Mouse (Mus musculus): ENCODE results near the gene Col7a1. TPM values are rescaled to one million over a fixed set of nuclear protein-coding genes. Genes with fewer than 3 reads are reported as not detected.

The Col7a1 gene
- total RNA-seq (2023) = 1 to 10 TPM; 1.4 to 2.2 TPM

GRCm38 (mm10) chr9:108953081-108953636 is at the start of gene Col7a1:
TSS of gene Col7a1 (plus strand) at chr9:108953586.

GRCm38 (mm10) chr9:108914491-108914890 is 38.9 kb upstream of the Col7a1 start, which contains the start of gene Tmem89:
TSS of gene Tmem89 (plus strand) at chr9:108914619.

DNA sequence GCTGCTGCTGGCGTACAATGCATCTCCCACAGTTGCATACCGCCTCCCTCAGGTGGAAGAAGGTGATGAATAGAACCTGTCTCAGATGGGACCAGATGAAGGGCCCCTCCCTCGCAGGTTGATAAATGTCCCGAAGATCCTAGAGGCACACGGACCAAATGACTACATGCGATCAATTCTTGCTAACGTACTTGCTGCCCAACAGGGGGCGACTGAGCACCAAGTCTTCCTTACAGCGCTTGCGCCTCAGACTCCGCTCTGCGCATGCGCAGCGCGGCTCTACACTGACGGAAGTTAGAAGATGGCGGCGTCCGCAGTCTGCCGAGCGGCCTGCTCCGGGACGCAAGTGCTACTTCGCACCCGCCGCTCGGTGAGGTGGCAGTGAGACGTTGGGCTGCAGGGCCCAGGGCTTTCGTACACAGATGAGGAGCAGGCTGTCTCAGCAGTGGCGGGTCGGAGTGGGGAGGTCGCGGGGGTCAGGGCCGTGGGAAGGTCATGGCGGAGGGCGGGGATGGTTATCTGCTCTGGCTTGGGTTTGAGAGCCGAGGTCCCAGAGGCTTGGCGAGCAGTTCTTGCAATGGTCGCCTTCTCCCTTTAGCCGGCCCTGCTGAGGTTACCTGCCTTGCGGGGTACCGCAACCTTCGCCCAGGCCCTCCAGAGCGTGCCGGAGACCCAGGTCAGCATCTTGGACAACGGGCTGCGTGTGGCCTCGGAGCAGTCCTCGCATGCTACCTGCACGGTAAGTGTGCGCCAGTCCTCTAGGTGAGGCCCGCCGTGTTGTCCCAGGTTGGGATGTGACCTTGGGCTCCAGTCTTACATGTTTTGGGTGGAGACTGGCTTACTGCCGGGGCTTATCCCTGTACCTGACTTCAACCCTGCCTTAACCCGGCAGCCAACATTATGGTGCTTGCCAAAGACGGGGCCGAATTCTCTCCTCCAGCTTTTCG is 16.7 kb upstream of the Col7a1 start, which contains the start of gene Uqcrc1:
Gene Uqcrc1, plus strand, starts transcription at position 216 of the 947 bp plus-strand sequence.

DNA sequence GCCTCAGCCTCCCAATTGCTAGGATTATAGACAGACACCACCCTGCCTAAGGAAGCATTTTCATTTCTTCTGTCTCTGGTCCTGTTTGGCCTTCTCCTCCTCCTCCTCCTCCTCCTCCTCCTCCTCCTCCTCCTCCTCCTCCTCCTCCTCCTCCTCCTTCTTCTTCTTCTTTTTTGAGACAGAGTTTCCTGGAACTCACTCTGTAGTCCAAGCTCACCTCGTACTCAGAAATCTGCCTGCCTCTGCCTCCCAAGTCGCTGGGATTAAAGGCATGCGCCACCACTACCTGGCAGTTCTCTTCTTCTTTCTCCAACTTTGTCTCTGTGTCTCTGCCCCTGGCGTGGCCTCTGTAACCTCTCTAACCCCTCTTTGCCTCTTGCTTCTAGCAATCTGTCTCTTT is 32.3 kb downstream of the Col7a1 start, which contains the start of gene Ucn2:
Gene Ucn2, plus strand, starts transcription at position 301 of the 400 bp plus-strand sequence.

GRCm38 (mm10) chr9:108991428-108992084 is 38.2 kb downstream of the Col7a1 start, which contains the start of gene Pfkfb4:
TSS of gene Pfkfb4 (plus strand) at chr9:108991778.

Other genes starting within 250 kb of the Col7a1 start
- 10 to 100 TPM; 37.4 to 37.5 TPM for gene Ip6k2, start 169.8 kb upstream of the Col7a1 start, total RNA-seq (2023)
- gene Nckipsd, start 145.2 kb upstream of the Col7a1 start, total RNA-seq (2023) = 10 to 100 TPM in 1 of 2 experiments, 1 to 10 TPM in 1; 8.0 to 11.6 TPM
- 10 to 100 TPM; 62.0 to 66.3 TPM for gene Celsr3, start 127.3 kb upstream of the Col7a1 start, total RNA-seq (2023)
- gene Slc26a6, start 100.3 kb upstream of the Col7a1 start, total RNA-seq (2023) = 10 to 100 TPM in 1 of 2 experiments, 1 to 10 TPM in 1; 7.8 to 10.0 TPM
- gene Tmem89, start 39.0 kb upstream of the Col7a1 start, total RNA-seq (2023) = not detected
- 100 to 1,000 TPM; 138 to 154 TPM for gene Uqcrc1, start 17.0 kb upstream of the Col7a1 start, total RNA-seq (2023)
- under 1 TPM in 1 of 2 experiments, not detected in 1; 0.33 TPM for gene Ucn2, start 32.4 kb downstream of the Col7a1 start, total RNA-seq (2023)
- 100 to 1,000 TPM; 145 to 160 TPM for gene Pfkfb4, start 38.2 kb downstream of the Col7a1 start, total RNA-seq (2023)
- 100 to 1,000 TPM; 198 to 256 TPM for gene Shisa5, start 85.0 kb downstream of the Col7a1 start, total RNA-seq (2023)
- 10 to 100 TPM; 46.5 to 47.0 TPM for gene Trex1, start 106.1 kb downstream of the Col7a1 start, total RNA-seq (2023)
- gene Atrip, start 120.5 kb downstream of the Col7a1 start, total RNA-seq (2023) = 10 to 100 TPM; 12.7 to 16.1 TPM
- 1 to 10 TPM; 5.3 to 5.7 TPM for gene Ccdc51, start 128.9 kb downstream of the Col7a1 start, total RNA-seq (2023)
- gene Tma7, start 129.0 kb downstream of the Col7a1 start, total RNA-seq (2023) = 100 to 1,000 TPM; 255 to 275 TPM
- not detected for gene Plxnb1, start 141.8 kb downstream of the Col7a1 start, total RNA-seq (2023)
- not detected for gene Fbxw21, start 208.5 kb downstream of the Col7a1 start, total RNA-seq (2023)
- not detected for gene Fbxw13, start 242.4 kb downstream of the Col7a1 start, total RNA-seq (2023)

Measured in neutrophil, adult 59 days (primary cell).